Mouse (Mus musculus): ENCODE measurements around the gene 1810046K07Rik. TPM values are rescaled to one million over a fixed set of nuclear protein-coding genes. Genes with fewer than 3 reads are reported as not detected.

Gene 1810046K07Rik
- polyA plus RNA-seq (2015; fragmentation: Nextera tagmentation; extraction: Ambion mirVana), result not detected in 2 replicates

DNA sequence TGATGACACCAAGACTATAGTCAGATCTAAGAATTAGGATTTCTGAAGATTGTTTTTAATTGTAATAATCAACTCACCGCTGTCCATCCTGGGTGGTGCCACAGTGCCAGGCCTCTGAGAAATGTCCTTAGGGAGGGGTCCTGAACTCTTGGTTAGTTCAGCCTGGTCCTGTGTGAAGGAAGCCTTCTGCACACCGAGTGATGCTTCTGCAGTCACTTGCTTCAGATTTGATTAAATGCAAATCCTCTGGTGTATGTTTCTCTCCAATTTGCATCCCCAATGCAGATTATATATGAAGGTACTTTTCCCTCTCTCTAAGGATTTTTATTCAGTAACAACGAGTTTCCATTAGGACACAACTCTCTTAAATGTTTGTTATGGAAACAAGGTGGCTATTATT is at the start of gene 1810046K07Rik:
TSS of gene 1810046K07Rik (minus strand) at position 187 of the 400 bp plus-strand sequence.

DNA sequence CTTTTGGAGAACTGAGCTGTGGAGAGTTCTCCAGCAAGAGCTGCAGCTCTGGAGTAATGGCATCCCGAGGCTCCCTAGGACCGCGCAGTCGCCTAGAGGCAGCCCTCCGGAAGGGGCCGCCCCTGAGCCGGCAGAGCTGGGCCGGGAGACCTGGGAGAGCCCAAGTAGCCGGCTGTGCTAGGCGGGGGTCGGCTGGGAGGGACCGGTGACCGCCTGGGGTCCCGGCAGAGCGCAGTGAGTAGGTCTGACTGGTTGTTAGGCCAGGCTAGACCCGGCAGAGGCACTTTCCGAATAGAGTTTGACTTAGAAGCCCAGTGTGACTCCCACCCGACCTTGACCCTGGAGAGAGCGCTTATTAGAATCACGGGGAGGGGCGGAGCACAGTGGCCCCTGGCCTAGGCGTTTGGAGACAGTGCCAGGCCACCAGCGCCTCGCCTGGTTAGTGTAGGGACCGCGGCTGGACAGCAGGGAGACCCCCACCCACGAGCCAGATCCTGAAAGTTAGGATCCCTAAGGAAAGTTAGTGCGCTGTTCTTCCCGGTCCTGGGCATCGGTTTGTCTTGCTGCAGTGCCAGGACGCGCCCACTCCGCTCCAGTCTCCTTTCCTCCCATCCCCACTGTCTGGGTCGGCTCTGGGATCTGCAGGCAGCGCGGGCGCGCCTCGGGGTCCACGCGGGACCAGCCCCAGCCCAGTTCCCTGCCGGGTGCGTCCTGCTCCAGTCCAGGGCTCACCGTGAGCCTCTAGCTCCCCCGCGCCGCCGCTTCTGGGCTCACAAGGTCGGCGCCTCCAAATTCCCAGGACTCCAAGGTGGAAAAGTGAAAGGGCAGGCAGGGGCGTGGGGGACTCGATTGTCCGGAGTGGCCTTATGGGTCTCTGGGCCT is 50.0 kb downstream of the 1810046K07Rik start, which contains the start of gene Colca2:
TSS of gene Colca2 (minus strand) at position 70 of the 882 bp plus-strand sequence.

Other genes with a start within 250 kb of the 1810046K07Rik start
- gene 4833427G06Rik, start 226.8 kb downstream of the 1810046K07Rik start, polyA plus RNA-seq (2015; fragmentation: Nextera tagmentation; extraction: Ambion mirVana), result 1.2 and 1.7 TPM in 2 replicates
- not detected in 2 replicates for gene Gm32742, start 163.4 kb downstream of the 1810046K07Rik start, polyA plus RNA-seq (2015; fragmentation: Nextera tagmentation; extraction: Ambion mirVana)
- 0.19 TPM in 1 of 2 replicates, not detected in the other for gene Pou2af1, start 115.2 kb downstream of the 1810046K07Rik start, polyA plus RNA-seq (2015; fragmentation: Nextera tagmentation; extraction: Ambion mirVana)
- 1.0 and 1.2 TPM in 2 replicates for gene Colca2, start 50.3 kb downstream of the 1810046K07Rik start, polyA plus RNA-seq (2015; fragmentation: Nextera tagmentation; extraction: Ambion mirVana)